Mouse (Mus musculus) heart, adult 2 months (tissue): ENCODE results near the gene Tns3. TPM values are rescaled to one million over a fixed set of nuclear protein-coding genes. Genes with fewer than 3 reads are reported as not detected.

Experiments
- DNase-seq, 2 experiments: peaks; one replicate each; pipeline ENCODE4 v3.0.0; 2021
- H3K27ac ChIP-seq: fragments of 200-600 bp; 2 replicates; pipeline ENCODE4 v1.8.1; 2022
- H3K27me3 ChIP-seq: fragments of 200-500 bp; 2 replicates; pipeline ENCODE4 v1.6.1; 2012; ENCODE audit warnings: mild to moderate bottlenecking, low read length, inconsistent platforms, mixed read lengths; ENCODE audit not compliant: control insufficient read depth, insufficient read depth
- H3K36me3 ChIP-seq: fragments of 200-500 bp; 2 replicates; pipeline ENCODE4 v1.6.1; 2012; ENCODE audit warnings: low read length, inconsistent platforms; ENCODE audit not compliant: control insufficient read depth, insufficient read depth
- H3K4me1 ChIP-seq: fragments of 200-500 bp; 2 replicates; pipeline ENCODE4 v1.6.1; 2011; ENCODE audit warnings: low read length; ENCODE audit not compliant: control insufficient read depth, insufficient read depth
- H3K4me3 ChIP-seq: fragments of 200-600 bp; 2 replicates; pipeline ENCODE4 v1.8.1; 2022
- H3K79me2 ChIP-seq: fragments of 200-500 bp; replicated peaks from 2 replicates; pipeline ENCODE4 v1.6.1; 2012; ENCODE audit warnings: mild to moderate bottlenecking, inconsistent platforms, low read length, moderate library complexity, mixed read lengths; ENCODE audit not compliant: control insufficient read depth, insufficient read depth
- H3K9ac ChIP-seq: fragments of 200-500 bp; 2 replicates; pipeline ENCODE4 v1.6.1; 2012; ENCODE audit warnings: low read depth, mild to moderate bottlenecking, control low read depth, inconsistent platforms, low read length, mixed read lengths
- CTCF ChIP-seq: fragments of 200-600 bp; IDR thresholded peaks from 2 replicates; pipeline ENCODE4 v1.8.1; 2022; ENCODE audit warnings: antibody characterized with exemption, mild to moderate bottlenecking, moderate library complexity
- EP300 ChIP-seq: fragments of 200-500 bp; IDR thresholded peaks from 2 replicates; pipeline ENCODE4 v1.6.1; 2011; ENCODE audit warnings: low read depth, low read length, control low read depth; ENCODE audit not compliant: insufficient read depth
- POLR2A ChIP-seq: fragments of 200-500 bp; IDR thresholded peaks from 2 replicates; pipeline ENCODE4 v1.6.1; 2011; ENCODE audit warnings: mild to moderate bottlenecking, low read depth, low read length, control low read depth; ENCODE audit not compliant: insufficient read depth
- WGBS: fragments of 180-500 bp; shearing (Covaris S2); methylation state at CpG from one replicate; pipeline ENCODE4 v1.1.7; 2018; 5-methylcytosine and 5-hydroxymethylcytosine counted together
- intact Hi-C: fragments of 180-260 bp; cut with DNase I; formaldehyde crosslinking; loops from one replicate; pipeline ENCODE4 v1.15.1; 2025
- polyA plus RNA-seq: library from polyadenylated mRNA; depleted of rRNA; stranded (reverse); fragments of >200 nt; gene quantifications from 2 replicates; pipeline ENCODE4 v1.2.3, GENCODE M21; 2012
- total RNA-seq, 2 experiments: library from RNA; stranded (reverse); gene quantifications; 2 replicates each; pipeline ENCODE4 v1.2.3; 2021

Tns3 gene
- total and polyA plus RNA-seq, 3 experiments, result 14.8 to 23.9 (median 23.1) TPM

- Histone ChIP-seq H3K4me1 (peaks cover 3% of the 10 kb centered on the region), H3K27ac (no peak overlapping the region), H3K4me3 (no peak overlapping the region), H3K79me2 (no peaks in the 10 kb centered on the region), H3K27me3 (no peaks in the 10 kb centered on the region), H3K9ac (no peak overlapping the region), H3K36me3 (no peaks in the 10 kb centered on the region; the same call in 1 of the 2 replicates)
- 84% methylated on average over 9 of the region's 9 CpGs for WGBS
- no peak for TF ChIP-seq EP300
- TF ChIP-seq POLR2A, result no peak
- no peak for TF ChIP-seq CTCF
- intact Hi-C loops, result no loop called here
- peak in 1 of 2 experiments; percentile 11 for DNase-seq
Measured at GRCm38 (mm10) chr11:8439035-8439434, 225.3 kb downstream of the Tns3 start.

- 96% methylated on average over 4 of the region's 4 CpGs for WGBS
- peaks cover under 1% of the 10 kb centered on the region for H3K4me1 ChIP-seq
- no peak overlapping the region for H3K4me3 ChIP-seq
- no peaks in the 10 kb centered on the region for H3K27me3 ChIP-seq
- H3K27ac ChIP-seq, result no peak overlapping the region
- TF ChIP-seq EP300, result no peak
- TF ChIP-seq POLR2A, result no peak
- intact Hi-C loops, result no loop called here
- no peaks in the 10 kb centered on the region for H3K79me2 ChIP-seq
- no peaks in the 10 kb centered on the region; the same call in 1 of the 2 replicates for H3K36me3 ChIP-seq
- DNase-seq, result no peak
- no peak overlapping the region for H3K9ac ChIP-seq
Measured at GRCm38 (mm10) chr11:8438269-8438668, 226.1 kb downstream of the Tns3 start.

DNA sequence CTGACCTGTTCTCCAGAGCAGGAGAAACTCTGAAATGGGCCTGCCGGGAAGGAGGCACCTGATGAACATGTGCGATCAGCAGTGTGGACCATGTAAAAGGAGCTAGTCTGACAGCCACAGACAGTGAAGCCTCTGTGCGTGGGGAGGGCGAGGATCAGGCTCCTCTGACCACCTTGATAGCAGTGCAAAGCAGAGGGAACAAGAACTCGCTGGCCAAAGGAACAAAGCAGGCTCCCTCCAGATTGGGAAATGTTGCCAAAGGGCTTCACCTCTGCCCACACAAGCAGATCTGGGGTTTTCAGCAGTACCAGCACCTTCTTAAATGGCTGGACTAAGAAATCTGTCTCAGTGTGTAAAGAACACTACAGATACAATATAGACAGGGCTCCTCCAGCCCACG, 229.2 kb downstream of the Tns3 start:
- H3K9ac ChIP-seq, result no peak overlapping the region
- H3K4me3 ChIP-seq, result no peak overlapping the region
- no peak overlapping the region for H3K27ac ChIP-seq
- H3K36me3 ChIP-seq, result no peaks in the 10 kb centered on the region
- no peaks in the 10 kb centered on the region for H3K27me3 ChIP-seq
- no peaks in the 10 kb centered on the region for H3K4me1 ChIP-seq
- 94% methylated on average over 6 of the region's 6 CpGs for WGBS
- TF ChIP-seq CTCF (no peak), POLR2A (no peak), EP300 (no peak)
- intact Hi-C loops, result no loop called here
- H3K79me2 ChIP-seq, result no peaks in the 10 kb centered on the region
- peak in 1 of 2 experiments; percentile 1 for DNase-seq

GRCm38 (mm10) chr11:8434366-8434765, 230.0 kb downstream of the Tns3 start:
- Histone ChIP-seq H3K9ac (no peak overlapping the region), H3K27me3 (no peaks in the 10 kb centered on the region), H3K4me1 (no peaks in the 10 kb centered on the region), H3K79me2 (no peaks in the 10 kb centered on the region), H3K4me3 (no peak overlapping the region), H3K36me3 (no peaks in the 10 kb centered on the region), H3K27ac (no peak overlapping the region)
- TF ChIP-seq POLR2A, result no peak
- no peak for TF ChIP-seq CTCF
- no peak for TF ChIP-seq EP300
- intact Hi-C loops, result no loop called here
- DNase-seq, result peak in 1 of 2 experiments; percentile 1
- 90% methylated on average over 6 of the region's 6 CpGs for WGBS

DNA sequence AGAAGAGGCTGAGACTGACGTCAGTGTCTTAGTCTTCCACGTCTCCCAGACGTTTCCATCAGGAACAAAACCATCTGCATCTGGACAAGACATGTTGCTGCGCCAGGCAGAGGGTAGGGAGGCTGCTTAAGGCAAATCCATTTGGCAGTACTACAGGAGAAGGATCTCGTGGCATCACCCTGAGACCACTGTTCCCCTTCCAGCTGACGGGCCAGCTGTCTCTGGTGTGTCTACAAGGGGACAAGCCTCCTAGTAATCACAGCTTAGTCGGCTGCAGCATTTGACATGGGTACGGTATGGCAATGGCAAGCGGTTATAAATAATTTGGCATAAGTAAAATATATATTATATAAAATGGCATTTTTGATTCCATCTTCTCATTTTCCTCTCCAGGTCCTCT, 230.9 kb downstream of the Tns3 start:
- Histone ChIP-seq H3K4me3 (no peak overlapping the region), H3K79me2 (no peaks in the 10 kb centered on the region), H3K27me3 (no peaks in the 10 kb centered on the region), H3K4me1 (no peaks in the 10 kb centered on the region), H3K36me3 (no peaks in the 10 kb centered on the region), H3K27ac (no peak overlapping the region), H3K9ac (no peak overlapping the region)
- TF ChIP-seq EP300 (no peak), POLR2A (no peak), CTCF (no peak)
- WGBS, result 90% methylated on average over 9 of the region's 9 CpGs
- intact Hi-C loops, result no loop called here
- DNase-seq, result peak in 1 of 2 experiments; percentile 1

- Histone ChIP-seq H3K4me3 (no peak overlapping the region), H3K27ac (no peak overlapping the region), H3K4me1 (no peaks in the 10 kb centered on the region), H3K79me2 (no peaks in the 10 kb centered on the region), H3K36me3 (no peaks in the 10 kb centered on the region), H3K27me3 (no peaks in the 10 kb centered on the region), H3K9ac (no peak overlapping the region)
- 85% methylated on average over 8 of the region's 8 CpGs for WGBS
- intact Hi-C loops, result no loop called here
- no peak for DNase-seq
- TF ChIP-seq EP300, result no peak
Measured at GRCm38 (mm10) chr11:8432941-8433340, 231.4 kb downstream of the Tns3 start.
